Mouse (Mus musculus) adrenal gland, postnatal 25 days (tissue): ENCODE results near the gene Ensa. TPM values are rescaled to one million over a fixed set of nuclear protein-coding genes. Genes with fewer than 3 reads are reported as not detected.
"Not testable (repeated sequence)": the region's sequence is repeated elsewhere in the genome, so short reads cannot be mapped to it uniquely, and the experiment has no call there.

ENCODE experiments used
- DNase-seq: peaks from one replicate; pipeline ENCODE4 v3.0.0; 2021; ENCODE audit warnings: mixed read lengths
- total RNA-seq: library from RNA; stranded (reverse); gene quantifications from 2 replicates; pipeline ENCODE4 v1.2.3, GENCODE M21; 2021

Ensa gene
- total RNA-seq, 1 experiment from 2014 or later, result 86.4 TPM

GRCm38 (mm10) chr3:95662724-95663449, 38.1 kb downstream of the Ensa start:
- DNase-seq, result no peak

- no peak for DNase-seq
Observed at GRCm38 (mm10) chr3:95663486-95663885, 38.7 kb downstream of the Ensa start.

- no peak for DNase-seq
Observed at GRCm38 (mm10) chr3:95663969-95664608, 39.3 kb downstream of the Ensa start.

- DNase-seq, result no peak
Observed at GRCm38 (mm10) chr3:95664940-95665352, 40.2 kb downstream of the Ensa start.

- peak; percentile 80 for DNase-seq
Observed at GRCm38 (mm10) chr3:95666124-95666844, 41.5 kb downstream of the Ensa start.

- no peak for DNase-seq
Observed at GRCm38 (mm10) chr3:95667521-95667920, 42.7 kb downstream of the Ensa start.

- peak; percentile 66 for DNase-seq
Observed at GRCm38 (mm10) chr3:95668026-95668425, 43.2 kb downstream of the Ensa start.

GRCm38 (mm10) chr3:95668589-95669308, 44.0 kb downstream of the Ensa start:
- DNase-seq, result no peak

- DNase-seq, result no peak
Observed at GRCm38 (mm10) chr3:95669309-95669665, 44.5 kb downstream of the Ensa start.

GRCm38 (mm10) chr3:95670419-95670818, 45.6 kb downstream of the Ensa start:
- not testable (repeated sequence) for DNase-seq

- no peak for DNase-seq
Observed at GRCm38 (mm10) chr3:95671201-95671600, 46.4 kb downstream of the Ensa start.

- no peak for DNase-seq
Observed at GRCm38 (mm10) chr3:95672461-95672860, 47.7 kb downstream of the Ensa start.

- DNase-seq, result peak; percentile 24
Observed at GRCm38 (mm10) chr3:95672861-95673706, 48.3 kb downstream of the Ensa start.

GRCm38 (mm10) chr3:95673707-95674211, 49.0 kb downstream of the Ensa start:
- DNase-seq, result no peak

- DNase-seq, result peak; percentile 63
Observed at GRCm38 (mm10) chr3:95674236-95674635, 49.4 kb downstream of the Ensa start.

GRCm38 (mm10) chr3:95674812-95675211, 50.0 kb downstream of the Ensa start:
- DNase-seq, result no peak

- DNase-seq, result peak; percentile 74
Observed at GRCm38 (mm10) chr3:95675301-95676092, 50.7 kb downstream of the Ensa start.

- DNase-seq, result peak; percentile 84
Observed at GRCm38 (mm10) chr3:95676745-95677419, 52.1 kb downstream of the Ensa start.

- no peak for DNase-seq
Observed at GRCm38 (mm10) chr3:95677420-95678090, 52.8 kb downstream of the Ensa start.
